Mouse (Mus musculus) cerebellum, postnatal 36 days (tissue): Measurements from ENCODE around the gene Syt16.

ENCODE experiments used
- DNase-seq, 2 experiments: peaks; one replicate each; pipeline ENCODE4 v3.0.0; 2021 to 2022; ENCODE audit warnings: mixed read lengths in 2 of 2

Gene Syt16

DNA sequence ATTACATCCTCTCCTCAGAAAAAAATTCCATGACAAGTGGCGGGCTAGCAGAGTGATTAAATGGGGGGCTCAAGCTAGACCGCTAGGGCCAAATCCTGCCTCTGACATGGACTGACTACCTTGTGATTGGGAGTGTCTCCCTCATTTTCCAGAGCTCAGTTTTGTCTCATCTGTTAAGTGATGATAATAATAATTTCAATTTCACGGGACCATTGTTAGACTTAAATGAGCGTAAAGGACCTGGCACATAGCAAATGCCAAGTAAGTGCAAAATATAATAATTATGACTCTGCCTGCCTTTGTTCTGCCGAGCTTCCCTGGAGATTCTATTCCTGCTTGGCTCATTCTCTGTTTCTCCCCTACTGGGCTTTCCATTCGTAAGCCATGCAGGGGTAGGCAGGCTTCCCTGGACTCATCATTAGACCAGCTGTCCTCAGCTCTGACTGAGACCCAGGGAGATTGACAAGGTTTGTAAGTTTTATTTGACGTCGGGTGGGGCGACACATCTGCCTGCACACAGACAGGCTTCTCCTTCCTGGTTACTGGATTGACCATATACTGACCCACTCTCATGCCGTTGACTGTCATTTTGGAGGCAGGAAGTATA is 112.1 kb downstream of the Syt16 start:
- DNase-seq, result no peak

DNA sequence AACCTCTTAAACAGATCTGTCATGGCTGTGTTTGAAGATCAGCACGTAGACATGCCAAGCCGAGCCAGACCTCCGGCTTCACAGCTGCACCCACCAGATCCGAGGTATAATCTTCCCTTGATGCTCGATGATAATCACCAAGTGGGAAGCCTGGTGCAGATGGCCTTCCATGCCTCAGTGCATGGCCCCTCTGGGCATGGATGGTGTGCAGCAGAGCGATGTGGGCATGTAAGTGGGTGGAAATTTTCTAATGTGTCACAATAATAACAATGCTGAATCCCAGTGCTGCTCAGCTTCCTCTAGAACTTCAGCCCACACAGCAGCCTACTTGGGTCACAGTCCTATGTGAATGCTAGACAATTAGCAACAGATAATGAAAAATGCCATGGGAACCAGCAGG is 119.4 kb downstream of the Syt16 start:
- DNase-seq, result no peak

DNA sequence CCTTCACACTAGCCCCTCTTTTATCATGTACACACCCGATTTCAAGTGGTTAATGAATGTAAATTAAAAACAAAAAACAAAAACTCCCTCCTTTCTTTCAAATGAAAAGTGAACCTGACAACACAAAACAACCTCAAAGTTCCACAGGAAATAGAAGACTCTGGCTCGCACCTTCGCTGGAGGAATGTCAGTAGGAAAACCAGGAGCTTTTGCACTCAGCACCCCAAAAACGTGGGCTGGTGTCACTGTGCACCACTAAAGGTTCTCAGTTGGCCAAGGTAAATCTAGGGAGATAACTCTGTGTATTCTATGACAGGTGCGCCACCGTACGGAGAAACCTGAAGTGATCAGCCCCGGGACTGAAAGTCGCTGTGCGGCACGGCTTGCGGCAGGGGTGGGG is 128.3 kb downstream of the Syt16 start:
- no peak for DNase-seq

DNA sequence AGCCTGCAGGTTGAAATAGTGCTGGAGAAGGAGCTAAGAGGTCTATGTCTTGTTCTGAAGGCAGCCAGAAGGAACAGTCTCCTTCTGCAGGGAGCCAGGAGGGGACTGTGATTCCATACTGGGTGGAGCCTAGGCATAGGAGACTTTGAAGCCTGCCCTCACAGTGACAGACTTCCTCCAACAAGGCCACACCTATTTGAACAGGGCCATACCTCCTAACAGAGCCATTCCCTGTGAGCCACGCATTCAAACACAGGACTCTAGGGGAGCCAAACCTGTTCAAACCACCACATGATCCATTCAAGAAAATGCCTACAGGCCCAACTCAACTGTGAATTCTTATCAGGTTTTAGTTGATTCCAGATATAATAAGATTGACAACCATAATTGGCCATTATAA is 130.8 kb downstream of the Syt16 start:
- no peak for DNase-seq

DNA sequence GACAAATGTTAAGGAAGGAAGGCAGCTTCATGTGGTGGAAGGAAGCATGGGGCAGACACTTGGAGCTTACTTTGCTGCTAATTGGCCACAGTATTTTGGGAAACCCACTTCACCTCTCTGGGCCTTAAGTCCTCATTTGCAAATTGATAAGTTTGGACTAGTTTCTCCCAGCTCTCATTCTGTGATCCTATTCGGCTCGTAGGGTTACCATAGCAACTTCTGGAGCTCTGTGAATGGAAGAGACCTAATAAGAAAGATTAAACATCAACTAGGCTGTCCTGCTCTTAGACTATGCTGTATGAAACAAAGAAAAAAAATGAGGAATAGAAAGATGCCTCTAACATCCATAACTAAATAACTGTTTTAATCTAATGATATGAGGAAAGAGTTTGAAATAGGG is 134.3 kb downstream of the Syt16 start:
- no peak for DNase-seq

DNA sequence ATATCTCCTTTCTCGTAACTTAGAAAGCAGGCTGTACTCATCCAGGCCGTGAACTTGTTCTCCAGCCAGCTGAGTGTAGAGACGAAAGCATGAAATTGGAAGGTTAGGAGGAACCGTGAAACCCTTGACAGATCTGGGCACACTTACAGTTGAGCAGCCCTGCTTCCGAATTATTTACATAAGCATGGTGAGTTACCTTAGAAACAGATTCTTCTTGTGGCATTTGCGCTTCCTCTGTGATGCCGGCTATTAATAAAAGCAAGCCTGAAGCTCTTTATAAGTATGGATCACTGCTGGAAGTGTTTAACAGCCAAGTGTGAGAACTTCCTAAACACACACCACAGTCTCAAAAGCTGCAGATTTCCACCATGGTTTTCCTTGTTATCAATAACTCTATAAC is 144.7 kb downstream of the Syt16 start:
- no peak for DNase-seq

DNA sequence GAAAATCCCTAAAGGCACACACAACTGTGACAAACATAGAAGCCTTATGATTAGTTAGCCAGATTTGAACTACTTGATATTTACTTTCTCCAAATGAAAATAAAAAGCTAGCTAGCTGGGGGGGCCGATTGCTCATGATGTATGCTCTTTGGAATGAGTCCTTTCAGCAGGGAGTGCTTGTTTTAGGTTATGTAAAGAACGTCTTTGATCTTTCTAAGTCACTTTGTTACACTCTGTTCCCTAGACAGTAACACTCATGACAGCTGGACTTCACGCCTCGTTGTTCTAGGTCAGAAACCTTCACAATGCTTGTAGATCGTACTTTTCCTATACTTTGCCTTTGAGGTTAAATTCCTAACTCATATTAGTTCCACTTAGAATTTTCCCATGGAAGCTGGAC is 146.9 kb downstream of the Syt16 start:
- no peak for DNase-seq

DNA sequence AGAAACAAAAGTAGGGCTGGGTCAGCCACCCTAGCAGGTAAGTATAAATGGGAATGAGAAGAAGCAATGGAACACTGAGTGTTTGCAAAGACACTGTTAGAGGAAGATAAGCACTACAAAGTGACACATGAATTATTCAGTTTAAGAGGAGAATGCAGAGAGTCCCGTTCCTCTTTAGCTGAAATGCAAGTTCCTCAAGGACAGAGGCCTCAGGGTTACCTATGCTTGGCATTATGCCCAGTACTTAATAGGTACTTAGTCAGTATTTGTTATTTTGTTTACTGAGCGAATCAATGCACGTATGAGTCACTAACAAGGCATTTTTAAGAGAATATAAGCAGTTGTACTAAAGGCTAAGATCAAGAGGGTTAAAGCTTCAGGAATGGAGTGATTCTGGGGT is 163.3 kb downstream of the Syt16 start:
- no peak for DNase-seq

DNA sequence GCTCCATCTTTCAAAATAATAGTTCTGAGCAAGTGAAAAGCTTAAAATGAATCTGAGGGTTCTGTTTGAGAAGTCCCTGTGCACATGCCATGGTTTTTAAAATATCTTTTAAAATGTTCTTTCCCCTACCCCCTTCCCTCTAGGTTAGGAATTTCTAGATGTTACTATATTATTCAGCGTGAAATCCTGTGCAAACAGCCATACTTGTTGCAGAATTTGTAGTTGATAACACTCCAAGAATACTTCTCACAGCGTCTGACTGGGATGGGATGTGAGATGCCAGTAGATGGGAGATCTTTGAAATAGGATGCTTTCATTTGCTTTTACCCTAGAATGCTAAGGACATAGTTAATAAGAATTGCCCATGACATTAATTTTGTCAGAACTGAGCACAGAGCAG is 165.6 kb downstream of the Syt16 start:
- no peak for DNase-seq

DNA sequence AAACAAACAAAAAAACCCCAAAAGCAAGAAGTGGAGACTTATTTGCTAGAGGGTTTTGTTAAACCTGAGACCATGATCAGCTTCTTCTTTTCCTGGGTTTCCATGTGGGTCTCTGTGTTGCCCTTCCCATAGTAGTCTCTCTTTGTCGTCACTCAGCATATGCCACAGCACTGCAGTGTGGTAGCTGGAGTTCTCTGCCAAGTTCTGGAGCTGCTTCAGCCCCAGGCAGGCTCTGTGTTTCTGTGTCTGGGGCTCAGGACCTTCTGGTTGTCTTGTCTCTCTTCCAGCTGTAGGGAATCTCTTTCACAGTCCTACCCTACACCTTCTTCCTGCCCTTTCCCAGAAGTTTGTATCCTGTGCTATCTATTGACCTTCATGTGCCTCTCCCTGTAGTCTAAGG is 173.8 kb downstream of the Syt16 start:
- no peak for DNase-seq

DNA sequence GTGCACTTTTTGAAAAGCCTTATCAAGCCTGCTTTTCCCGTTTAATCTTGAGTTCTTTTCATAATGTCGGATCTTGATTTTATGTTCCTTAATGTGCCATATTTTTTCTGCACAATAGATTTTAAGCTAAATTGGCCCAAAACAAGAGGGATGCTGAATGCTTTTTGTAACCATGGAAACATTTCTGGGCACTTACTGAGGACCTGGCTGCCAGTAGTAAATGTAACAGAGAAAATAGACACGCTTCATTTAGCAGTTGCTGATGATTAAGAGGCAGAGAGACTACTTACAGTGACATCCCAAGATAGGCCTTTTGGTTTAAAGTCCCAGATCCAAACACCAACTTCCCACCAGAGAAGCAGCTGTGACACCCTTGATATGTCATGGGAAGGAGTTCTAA is 176.4 kb downstream of the Syt16 start:
- no peak for DNase-seq

DNA sequence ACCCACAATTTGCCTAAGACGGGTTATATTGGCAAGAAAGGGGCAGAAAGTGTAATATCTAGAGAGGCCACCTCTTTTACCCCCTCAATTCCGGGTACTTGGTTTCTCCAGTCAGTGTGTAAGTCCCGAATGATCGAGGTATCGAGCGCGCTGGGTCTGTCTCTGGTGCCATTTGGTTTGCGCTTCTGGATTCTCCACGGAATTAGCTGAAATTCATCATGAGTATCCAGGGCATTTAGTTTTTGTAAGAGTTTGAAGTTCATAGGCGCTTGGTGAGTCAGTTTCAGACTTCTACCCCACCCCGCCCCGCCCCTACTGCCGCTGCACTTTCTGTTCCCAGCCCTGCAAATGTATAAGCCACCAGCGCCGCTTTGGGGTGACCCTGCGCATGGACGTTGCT is 187.1 kb downstream of the Syt16 start:
- no peak for DNase-seq

DNA sequence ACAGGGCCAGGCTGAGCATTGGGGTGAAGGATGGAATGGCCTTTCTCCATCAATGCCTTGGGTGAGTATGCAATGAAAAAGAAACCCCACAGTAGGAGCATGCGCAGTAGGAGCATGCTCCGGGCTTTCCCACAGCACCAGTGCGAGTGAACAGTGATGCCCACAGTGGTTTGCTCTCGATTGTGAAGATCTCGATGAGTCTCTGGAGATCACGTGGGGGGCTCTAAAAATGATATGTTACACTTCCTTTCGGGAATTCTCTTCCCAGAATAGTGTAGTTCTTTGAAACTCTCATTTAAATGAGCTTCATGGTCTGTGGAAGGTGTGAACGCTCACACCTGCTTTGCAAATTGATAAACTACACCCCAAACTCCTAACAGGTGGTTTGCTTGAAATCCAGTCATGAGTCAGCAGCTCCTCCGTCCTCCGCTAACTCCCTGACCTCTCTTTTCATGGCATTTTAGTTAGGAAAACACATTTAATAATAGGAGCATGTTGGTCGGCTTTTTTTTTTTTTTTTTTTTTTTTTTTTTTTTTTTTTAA is 190.9 kb downstream of the Syt16 start:
- DNase-seq, result no peak

DNA sequence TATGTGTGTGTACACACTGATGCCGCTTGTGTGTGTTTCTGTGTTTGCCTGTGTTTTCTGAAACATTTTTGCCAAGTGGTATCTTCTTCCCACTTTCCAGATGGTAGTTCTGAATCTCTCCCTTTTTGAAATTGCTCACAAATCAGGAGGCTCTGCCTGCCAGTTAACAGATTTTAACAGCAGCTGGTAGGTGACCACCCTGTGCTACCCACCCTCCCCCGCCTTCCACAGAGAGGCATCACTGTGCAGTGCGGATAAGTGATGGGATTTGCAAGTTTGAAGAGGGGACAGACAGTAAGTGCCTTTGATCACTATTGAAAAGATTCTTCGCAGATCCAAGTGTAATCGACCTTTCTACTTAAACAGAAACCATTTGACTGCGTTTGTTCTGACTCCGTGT is 191.4 kb downstream of the Syt16 start:
- no peak for DNase-seq

DNA sequence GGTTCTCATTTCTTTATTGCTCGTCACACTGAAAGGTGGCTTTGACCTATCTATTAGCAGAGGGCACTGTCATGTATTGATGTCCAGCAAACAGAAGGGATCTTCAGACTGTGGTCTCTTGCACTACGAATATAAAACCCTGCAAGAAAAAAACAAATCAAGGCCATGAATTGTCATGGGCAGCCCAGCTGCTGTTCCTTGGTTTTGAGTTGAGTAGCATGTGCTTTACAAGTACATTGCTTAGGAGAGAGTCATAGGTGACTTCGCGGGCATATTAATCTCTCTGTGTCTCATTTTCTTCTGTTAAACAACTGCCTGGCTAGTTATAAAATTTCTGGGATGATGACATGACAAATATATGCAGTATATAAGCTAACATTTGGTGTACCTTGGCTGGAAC is 192.4 kb downstream of the Syt16 start:
- no peak for DNase-seq

DNA sequence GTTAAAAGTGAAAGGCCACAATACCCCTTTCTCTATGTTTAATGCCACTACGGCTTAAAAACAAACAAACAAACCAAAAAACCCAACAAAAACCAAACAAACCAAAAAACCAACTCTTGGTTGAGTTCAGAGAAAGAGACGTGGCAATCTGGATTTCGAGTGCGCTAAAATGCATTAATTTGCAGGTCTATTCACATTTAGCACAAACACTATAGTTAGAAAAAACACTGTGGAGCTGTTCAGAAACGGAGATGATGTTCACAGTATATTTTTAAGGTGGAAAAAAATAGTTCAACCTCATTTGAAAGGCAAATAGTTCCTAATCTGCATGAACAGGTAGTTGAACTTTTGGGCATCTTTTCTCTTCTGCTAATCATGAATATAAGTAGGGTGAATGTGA is 192.8 kb downstream of the Syt16 start:
- DNase-seq, result no peak

DNA sequence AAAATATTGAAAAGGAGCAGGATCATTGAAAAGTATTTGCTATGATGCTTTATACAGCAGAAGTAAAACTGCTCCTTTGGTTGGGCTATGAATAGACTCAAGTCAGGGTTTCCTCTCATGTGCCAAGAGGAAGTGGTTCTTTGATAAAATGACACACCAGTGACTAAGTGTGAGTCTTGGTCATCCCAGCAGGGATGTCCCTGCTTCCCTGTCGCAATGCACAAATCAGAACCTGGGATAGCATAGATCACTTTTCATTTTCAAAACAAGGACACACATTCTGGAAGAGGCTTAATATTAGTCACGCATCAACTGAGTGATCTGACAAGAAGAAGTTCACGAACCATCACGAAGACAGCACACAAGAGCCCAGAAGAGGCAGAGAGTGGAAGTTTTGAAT is 195.1 kb downstream of the Syt16 start:
- no peak for DNase-seq

DNA sequence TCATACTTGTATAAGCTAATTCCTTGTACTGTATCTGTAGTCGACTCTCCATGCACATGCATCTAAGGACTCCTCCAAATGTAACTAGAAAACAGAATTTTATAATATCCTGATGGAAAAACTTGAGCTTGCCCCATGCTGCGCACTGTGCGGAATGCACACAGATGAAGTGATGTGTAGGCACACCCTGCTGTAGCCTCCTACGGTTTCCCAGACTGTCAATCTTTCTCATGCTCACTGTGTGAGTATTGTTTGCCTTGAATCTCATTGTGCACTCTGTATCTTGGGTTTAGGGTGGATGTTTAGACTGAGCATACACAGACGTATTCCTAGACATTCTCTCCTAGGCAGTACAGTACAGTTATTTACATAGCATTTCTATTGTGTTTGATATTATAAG is 203.9 kb downstream of the Syt16 start:
- no peak for DNase-seq

DNA sequence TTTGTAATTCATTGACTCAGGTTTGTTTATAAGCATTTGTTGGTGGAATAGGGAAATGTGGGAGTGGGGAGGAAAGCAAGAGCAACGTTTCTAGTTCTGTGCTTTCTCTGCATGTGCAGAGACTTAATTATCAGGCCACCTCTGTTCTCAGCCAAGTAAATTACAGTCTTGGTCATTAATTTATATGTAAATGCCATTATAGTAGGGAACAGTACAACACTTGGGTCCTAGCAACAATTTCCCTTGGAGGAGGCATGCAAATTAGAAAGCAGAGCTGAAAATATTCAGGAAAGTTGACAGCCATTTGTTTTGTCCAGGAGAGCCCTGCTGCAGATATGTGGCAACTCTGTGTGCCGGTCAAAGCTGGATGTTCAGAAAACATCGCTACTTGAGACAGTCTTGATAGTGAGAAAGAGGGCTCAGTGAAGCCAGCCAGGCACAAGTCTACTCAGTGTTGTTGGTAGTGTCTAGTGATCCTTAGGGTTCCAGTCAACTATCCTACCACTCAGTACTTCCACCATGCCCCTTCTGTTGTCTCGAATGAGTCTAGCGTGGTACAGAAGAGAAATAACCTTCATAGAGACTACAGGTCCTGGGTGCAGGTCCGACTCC is 205.1 kb downstream of the Syt16 start:
- DNase-seq, result no peak

DNA sequence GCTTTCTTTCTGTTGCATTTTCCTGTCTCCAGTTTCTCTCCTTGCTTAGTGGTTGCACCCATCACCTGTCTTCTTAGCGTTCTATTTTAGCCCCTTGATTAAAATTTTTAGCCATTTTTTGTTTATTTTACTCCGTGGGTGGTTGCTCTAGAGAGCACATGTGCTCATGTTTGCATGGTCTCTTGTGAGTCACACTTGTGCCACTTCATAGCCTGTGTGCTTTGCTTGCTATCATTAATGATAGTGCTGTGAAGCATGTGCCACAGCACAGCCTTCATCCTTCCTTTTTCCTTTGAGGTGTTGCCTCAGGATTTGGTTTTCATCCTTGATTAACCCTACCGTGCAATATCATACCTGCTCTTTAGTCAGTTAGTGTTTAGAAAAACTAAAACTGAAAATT is 214.7 kb downstream of the Syt16 start:
- no peak for DNase-seq

DNA sequence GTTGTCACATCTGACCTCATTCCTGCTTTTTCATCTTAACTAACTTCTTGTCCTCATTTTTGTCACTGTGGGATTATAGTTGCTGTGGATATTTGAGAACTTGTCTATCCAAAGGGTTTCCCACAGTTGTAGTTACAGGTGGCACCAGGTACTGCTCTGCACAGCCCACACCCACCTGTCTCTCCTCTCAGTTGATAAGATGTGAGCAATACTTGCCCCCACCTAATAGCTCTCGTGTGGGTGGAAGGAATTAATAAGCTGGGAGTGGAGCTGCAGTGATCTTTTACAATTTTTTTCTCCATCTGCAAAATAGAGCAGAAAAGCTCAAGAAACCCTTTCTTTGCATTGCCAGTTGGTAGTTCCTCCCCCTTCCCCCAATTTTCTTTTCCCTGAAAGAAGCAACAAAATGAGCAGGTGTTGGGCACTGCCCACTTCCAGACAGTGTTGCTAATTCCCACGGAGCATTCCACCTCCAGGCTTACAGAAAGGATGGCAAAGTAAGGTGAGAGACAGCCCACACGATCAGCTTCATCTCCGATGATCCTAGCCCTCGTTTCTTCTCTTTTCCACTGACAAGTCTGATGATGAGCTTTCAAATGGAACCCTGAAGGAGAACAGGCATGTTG is 218.8 kb downstream of the Syt16 start:
- DNase-seq, result no peak

DNA sequence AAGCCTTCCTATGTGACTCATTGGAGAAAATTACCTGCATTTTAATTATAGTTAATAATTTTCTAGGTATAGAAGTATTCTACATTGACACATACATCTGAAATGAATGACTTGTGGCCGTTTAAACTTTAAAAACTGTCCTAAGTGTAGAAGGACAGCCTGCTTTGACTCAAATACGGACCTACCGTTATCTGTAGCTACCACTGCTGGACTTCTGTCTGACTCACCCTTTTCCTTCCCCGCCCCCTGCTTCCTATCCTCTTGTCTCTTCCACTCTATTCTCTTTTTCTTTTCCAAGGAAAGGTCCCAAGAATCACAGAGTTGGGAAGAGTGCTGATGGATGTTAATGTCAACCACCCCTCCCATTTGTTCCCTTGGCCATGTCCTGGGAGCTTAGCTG is 222.4 kb downstream of the Syt16 start:
- no peak for DNase-seq

DNA sequence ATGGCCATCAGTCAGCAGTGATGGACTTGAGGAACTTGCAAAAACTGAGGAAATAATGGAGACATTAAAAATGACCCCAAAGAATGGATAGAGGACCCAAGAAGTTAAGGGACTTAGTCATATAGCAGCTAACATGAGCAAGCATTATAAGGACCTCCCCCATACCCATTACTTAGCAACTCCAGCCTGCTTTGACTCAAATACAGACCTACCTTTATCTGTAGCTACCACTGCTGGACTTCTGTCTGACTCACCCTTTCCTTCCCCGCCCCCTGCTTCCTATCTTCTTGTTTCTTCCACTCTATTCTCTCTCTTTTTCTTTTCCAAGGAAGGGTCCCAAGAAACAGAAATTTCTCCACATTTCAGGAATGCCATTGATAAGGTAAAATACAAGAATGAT is 223.2 kb downstream of the Syt16 start:
- DNase-seq, result no peak

DNA sequence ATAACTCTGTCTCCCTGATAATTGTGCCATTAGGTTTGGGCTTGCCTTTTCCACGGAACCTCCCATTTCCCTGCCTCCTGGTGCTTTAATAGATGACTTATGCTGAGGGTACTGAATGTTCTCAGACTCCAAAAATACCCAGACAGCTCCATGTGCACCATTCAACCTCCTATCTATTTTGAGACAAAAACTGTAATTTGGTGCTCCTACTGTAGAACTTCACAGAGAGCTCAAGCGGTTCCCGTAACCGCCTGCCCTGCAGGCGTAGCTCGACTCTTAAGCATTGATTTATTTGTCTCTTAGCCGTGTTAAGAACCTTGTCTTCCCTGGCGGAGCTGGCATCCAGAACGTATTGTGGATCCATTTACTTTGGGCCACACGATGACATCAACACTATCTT is 233.3 kb downstream of the Syt16 start:
- DNase-seq, result no peak

DNA sequence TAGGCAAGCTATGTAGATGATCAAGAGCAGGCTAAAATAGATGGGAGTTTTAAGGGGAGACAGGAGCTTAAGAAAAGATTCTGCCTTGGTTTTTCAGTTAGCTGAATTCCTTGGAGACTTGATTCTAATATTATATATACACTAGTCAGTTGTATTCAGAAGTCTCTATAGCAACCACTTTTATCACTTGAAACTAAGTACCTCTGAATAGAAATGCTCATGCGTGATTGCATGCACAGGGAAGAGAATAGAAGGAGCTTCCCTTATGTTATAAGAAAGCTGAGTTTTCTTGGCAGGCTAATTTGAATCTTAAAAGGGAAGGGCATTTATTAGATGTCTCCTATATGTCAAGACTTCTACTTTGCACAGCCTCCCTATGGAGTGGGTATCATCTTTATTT is 235.4 kb downstream of the Syt16 start:
- DNase-seq, result no peak
